Mouse (Mus musculus) regulatory T cell (primary cell): ENCODE measurements around the gene Pgbd1.
"Not testable (repeated sequence)": the region's sequence is repeated elsewhere in the genome, so short reads cannot be mapped to it uniquely, and the experiment has no call there.

Source experiments
- in situ Hi-C: fragments of 300-600 bp; cut with MboI, MseI; formaldehyde crosslinking; loops from one replicate; pipeline ENCODE4 v1.15.1; 2025; ENCODE audit warnings: high pct_unique_total_duplicates

Gene Pgbd1

GRCm38 (mm10) chr13:21440503-21441206, at the start of gene Pgbd1:
Gene Pgbd1 (minus strand): TSS chr13:21441058.
- in situ Hi-C loops, result no loop called here

GRCm38 (mm10) chr13:21486881-21487280, 46.0 kb upstream of the Pgbd1 start:
- in situ Hi-C loops, result no loop called here

GRCm38 (mm10) chr13:21478759-21479670, 38.2 kb upstream of the Pgbd1 start, which contains the start of the genes Zkscan4 and Gm10065:
Gene Zkscan4 (plus strand): TSS chr13:21478907.
Gene Gm10065 (minus strand): TSS chr13:21479441.
- in situ Hi-C loops, result not testable (repeated sequence)

DNA sequence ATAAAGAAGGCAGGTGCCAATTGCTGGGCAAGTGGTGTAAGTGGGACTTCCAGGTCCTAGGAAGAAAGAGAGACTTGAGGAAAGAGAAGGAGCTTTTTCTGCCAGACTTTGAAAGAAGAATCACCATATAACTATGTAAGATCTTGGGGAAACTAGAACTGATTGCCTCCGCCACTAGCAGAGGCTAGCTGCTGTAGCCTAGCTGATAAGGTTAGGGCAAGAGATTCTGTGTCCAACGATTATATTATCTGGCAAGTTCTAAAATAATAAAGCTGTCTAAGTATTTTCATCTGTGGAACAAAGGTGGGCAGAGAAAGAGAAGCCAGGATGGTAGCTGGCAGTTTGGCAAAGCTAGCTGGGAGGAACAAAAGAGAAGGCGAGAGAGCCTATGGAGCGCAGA, 31.6 kb upstream of the Pgbd1 start:
- in situ Hi-C loops, result no loop called here

GRCm38 (mm10) chr13:21469097-21469496, 28.2 kb upstream of the Pgbd1 start:
- in situ Hi-C loops, result no loop called here

DNA sequence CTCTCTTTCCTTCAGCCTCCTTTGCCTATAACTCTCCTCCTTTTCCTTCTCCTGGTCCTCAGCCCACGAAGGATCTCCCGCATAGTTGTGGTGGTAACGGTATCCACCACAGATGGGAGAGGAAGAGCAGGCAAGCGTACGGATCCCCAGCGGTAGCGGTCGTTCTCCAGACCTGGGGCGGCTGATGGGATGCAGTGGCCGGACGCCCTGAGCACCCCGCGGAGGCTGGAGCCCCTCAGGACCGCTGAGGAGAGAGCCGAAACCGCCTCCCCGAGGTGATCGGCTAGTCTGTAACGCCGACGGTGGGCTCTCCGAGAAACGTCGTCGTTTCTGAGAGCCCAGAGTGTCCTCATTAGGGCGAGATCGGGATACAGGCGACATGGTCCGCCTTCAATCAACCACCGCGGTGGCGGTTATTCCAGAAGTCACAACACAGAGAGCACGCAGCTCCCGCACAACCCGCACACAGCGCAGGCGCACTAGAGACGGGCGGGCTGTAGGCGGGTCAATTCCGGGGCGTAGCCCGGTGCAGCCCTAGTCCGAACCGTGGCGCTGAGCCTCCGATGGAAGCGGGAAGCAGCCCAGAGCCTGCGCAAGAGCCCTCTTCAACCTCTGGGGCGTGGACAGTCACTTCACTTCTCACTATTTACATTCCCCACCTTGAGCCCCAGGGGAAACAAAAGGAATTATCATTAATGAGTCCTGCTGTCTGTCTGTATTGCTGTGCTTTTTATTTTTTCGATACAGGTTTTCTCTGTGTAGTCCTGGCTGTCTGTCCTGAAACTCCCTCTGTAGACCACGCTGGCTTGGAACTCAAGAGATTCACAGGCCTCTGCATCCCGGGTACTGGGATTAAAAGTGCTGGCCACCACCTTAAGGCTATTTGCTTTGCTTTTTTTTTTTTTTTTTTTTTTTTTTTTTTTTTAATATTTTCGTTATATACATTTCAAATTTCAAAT, 27.5 kb upstream of the Pgbd1 start, which contains the start of gene Nkapl:
Nkapl (minus strand) TSS at position 449 of the 959 bp plus-strand sequence.
- in situ Hi-C loops, result no loop called here

GRCm38 (mm10) chr13:21467336-21467735, 26.5 kb upstream of the Pgbd1 start:
- in situ Hi-C loops, result no loop called here

DNA sequence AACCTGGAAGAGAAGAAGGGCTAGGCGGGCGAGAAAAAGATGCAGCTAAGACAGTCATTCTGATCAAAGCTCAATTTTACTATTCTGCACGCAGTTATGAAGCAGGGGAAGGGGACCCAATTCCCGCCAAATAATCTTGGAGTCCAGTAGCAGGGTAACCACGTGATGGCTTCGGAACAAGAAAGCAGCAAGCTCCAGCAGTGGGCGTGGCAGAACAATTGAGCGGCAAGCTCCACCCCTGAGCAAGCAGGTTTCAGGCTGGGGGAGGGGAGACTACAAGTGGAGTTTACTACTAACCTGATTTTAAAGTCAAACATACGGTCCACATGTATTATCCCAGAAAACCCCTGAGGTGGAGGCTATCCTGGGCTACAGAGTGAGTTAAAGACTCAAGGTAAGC, 21.7 kb upstream of the Pgbd1 start:
- in situ Hi-C loops, result not testable (repeated sequence)

- in situ Hi-C loops, result no loop called here
Observed at GRCm38 (mm10) chr13:21456347-21456746, 15.5 kb upstream of the Pgbd1 start.

GRCm38 (mm10) chr13:21454133-21454532, 13.3 kb upstream of the Pgbd1 start:
- in situ Hi-C loops, result no loop called here

GRCm38 (mm10) chr13:21453449-21453848, 12.6 kb upstream of the Pgbd1 start, which contains the start of gene Zscan26:
Gene Zscan26 (minus strand): TSS chr13:21453730.
- in situ Hi-C loops, result no loop called here

DNA sequence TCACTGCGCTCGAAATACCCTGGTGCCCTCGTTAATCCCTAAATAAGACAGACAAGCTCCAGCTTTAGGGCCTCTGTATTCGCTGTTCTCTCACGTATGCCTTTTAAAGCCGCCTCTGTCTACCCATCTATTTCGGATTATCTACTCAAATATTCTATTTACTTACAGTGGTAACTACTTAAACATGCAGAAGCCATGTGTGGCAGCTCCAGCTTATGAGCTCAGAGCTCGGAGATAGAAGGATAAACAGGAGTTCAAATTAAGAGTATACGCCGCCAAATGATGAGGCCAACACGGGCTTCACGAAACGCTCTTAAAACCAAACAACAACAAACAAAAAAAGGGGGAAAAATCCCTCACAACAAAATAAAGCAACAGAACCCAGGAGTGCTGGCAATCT, 12.2 kb upstream of the Pgbd1 start:
- in situ Hi-C loops, result no loop called here

DNA sequence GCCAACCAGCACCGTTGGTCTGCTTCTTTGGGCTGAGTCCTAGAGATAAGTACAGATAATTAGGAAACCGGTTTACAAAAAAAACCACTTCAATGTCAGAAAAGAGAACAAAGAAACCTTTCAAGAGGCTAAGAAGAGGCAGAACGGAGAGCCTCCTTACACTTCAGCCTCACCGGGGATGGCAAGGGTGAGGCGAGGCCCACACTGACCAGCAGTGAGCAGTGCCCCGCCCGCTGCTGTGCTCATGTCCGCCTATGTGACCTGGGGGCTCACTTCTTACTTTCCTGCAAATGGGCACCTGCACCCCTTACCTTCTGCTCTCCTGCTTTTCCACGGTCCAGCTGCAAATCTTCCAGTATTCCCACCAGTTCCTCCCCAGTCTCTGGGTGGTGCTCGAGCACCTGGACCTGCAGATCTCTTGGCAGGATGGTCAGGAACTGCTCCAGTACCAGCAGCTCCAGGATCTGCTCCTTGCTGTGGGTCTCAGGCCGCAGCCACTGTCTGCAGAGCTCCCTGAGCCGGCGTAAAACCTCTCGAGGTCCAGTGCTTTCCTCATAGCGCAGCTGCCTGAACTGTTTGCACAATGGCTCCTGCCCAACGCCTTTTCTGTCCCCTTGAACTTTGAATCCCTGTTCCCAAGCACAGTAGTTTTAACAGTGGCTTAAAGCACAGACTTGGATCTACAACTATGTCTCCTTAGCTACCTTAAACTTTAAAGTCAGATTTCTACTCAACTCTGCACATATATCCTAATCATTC, 7.2 kb upstream of the Pgbd1 start:
- in situ Hi-C loops, result loop anchor here (5.0 kb wide), 1 partner anchor 46 kb away; the partner anchor contains the start of gene Zkscan3

DNA sequence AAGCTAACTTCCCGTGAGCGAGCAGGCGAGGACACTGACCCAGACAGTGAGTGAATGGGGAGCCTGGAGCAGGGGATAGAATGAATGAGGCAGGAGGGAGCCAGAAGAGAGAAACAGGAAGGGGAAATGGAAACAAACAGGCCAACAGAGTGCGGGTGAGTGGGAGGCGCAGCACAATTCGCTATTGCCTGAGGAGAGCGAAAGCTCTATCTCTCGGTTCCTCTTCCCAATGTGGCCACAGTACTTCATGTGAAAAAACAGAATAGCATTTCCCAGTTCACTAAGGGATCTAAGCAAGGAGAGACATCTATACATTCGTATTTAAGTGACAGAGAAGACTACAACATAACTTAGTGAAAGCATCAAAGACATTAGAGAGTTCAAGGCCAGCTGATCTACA, 5.9 kb upstream of the Pgbd1 start:
- in situ Hi-C loops, result loop anchor here (5.0 kb wide), 1 partner anchor 44 kb away; the partner anchor contains the start of gene Zkscan3

- in situ Hi-C loops, result no loop called here
Observed at GRCm38 (mm10) chr13:21441207-21441572, 332 bp upstream of the Pgbd1 start.

GRCm38 (mm10) chr13:21435476-21435875, 5.4 kb downstream of the Pgbd1 start:
- in situ Hi-C loops, result no loop called here

DNA sequence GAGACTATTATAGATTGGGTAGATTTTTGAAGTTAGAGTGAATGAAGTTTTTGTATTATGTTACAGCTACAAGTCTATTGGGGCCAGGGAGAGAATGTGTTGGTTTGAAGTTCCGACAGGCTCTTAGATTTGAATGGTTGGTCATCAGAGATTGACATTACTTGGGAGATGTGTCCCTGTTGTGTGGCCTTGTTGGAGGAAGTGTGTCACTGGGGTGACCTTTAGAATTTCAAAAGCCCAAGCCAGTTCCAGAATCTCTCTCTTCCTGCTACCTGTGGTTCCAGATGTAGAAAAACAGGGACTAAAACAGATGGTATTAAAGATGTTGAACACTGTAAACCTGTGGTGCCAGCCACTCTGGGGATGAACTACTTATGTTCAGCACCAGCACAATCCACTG, 13.2 kb downstream of the Pgbd1 start:
- in situ Hi-C loops, result no loop called here

DNA sequence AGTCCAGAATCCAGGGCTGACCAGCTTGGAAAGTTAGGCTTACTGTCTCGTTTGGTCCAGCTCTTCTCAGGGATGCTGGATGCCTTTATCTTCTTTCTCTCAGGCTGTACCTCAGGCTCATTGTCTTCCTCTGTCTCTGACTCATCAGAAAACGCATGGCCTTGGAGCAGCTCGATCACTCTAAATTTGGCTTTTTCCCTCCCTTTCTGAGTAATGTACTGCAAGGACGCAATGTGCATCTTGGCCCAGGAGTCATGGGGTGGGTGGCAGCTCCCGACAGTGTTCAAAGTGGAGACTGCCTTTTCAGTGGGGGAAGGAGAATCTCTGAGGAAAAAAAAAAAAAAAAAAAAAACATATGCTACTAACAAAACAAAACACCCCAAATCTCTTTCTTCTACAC, 17.6 kb downstream of the Pgbd1 start:
- in situ Hi-C loops, result no loop called here

GRCm38 (mm10) chr13:21418865-21419264, 22.0 kb downstream of the Pgbd1 start:
- in situ Hi-C loops, result no loop called here

DNA sequence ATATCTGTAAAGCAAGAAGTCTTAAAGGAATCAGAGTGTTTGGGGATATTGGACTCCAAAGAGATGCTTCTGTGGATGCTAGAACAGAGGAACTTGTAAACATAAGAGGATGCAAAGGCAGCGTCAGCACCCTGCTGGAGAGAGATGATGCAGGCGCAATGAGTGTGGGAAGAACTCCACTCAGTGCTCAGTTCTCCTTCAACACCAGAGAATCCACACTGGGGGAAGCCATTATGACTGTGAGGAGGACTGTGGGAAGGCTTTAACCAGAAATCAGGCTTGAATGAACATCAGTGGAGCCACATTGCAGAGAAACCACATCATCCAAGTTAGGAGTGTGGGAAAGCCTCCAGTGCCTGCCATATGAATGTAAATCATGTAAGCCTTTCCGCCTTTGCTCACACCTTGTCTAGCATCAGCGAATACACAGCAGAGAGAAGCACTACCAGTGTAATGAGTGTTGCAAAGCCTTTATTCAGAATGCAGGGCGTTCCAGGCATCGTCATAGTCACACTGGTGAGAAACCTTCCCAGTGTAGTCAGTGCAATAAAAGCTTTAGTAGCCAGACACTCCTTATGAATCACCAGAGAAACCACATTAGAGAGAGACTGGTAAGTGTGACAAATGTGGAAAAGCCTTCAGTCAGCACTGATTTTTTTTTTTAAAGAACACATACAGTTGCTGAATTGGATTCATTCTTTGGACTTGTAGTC, 23.4 kb downstream of the Pgbd1 start:
- in situ Hi-C loops, result no loop called here
